Mouse (Mus musculus) G1E (cell line): Measurements from ENCODE around the gene Enpep.

Experiments used
- CTCF ChIP-seq: IDR thresholded peaks from 2 replicates; pipeline ENCODE4 v1.5.1; 2012; ENCODE audit warnings: low read depth, low read length, inconsistent platforms, mixed read lengths
- GATA1 ChIP-seq: IDR thresholded peaks from 2 replicates; pipeline ENCODE4 v1.6.1; 2012; ENCODE audit warnings: borderline replicate concordance, low read length, inconsistent platforms, mixed read lengths
- GATA2 ChIP-seq: IDR thresholded peaks from 2 replicates; pipeline ENCODE4 v1.6.1; 2012; ENCODE audit warnings: low read depth, low read length, inconsistent platforms, borderline replicate concordance
- POLR2AphosphoS5 ChIP-seq: IDR thresholded peaks from 2 replicates; pipeline ENCODE4 v1.6.1; 2012; ENCODE audit warnings: low read depth, low read length, inconsistent platforms; ENCODE audit not compliant: insufficient replicate concordance
- TAL1 ChIP-seq: conservative IDR thresholded peaks from 2 replicates; pipeline ENCODE4 v1.6.1; 2012; ENCODE audit warnings: low read depth, low read length, inconsistent platforms, mixed read lengths

DNA sequence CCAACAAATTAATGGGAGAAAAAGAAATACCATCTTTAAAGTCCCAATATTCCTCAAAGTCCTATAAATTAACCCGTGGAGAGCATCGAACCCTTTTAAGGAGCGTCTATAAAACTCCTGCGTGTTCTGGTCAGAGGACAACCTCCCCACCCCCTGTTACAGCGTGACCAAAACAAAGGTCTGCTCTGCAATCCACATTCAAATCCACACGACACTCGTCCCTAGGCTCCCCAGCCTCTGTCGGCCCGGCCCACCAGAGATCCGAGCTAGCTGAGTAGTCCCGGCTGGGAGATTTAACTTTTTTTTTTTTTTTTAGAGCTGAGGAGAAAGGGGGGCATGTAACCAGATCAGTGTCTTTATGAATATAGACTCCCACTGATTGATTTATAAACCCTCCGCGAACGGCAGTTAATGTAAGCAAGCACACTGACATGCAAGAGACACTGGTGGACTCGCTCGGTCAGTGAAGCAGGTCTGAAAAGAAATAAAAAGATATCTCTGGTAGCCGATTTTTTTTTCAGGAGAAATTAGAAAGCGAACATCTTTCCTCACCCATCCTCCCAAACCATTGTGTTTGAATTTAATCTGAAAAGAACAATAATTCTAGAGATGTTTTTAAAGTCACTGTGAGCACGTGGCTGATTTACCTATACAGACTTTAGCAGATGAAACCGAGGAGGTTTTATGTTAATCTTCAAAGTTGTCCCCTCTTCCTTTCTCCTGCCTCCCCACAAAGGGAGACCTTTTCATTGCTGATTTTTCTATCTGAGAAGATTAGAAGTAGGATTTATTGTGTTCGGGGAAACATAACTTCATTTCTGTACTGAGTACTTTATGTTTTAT, 109.9 kb downstream of the Enpep start:
- no peak for TF ChIP-seq CTCF
- TF ChIP-seq TAL1: no peak
- no peak for TF ChIP-seq GATA1
- no peak for TF ChIP-seq GATA2
- no peak for TF ChIP-seq POLR2AphosphoS5
